Mouse (Mus musculus): ENCODE results near the gene Gm10273. TPM values are rescaled to one million over a fixed set of nuclear protein-coding genes. Genes with fewer than 3 reads are reported as not detected.

Gm10273 gene
- polyA plus RNA-seq, 1 experiment from 2014 or later = 3.4 TPM

GRCm38 (mm10) chr10:59364551-59364950 lies 30.9 kb upstream of the Gm10273 start:
- 89% methylated on average over 3 of the region's 3 CpGs for WGBS
- Histone ChIP-seq H3K9ac (ENCODE audit: low read depth, low read length) (no peak overlapping the region), H3K4me2 (replicated peaks; ENCODE audit: low read depth, low read length) (no peak overlapping the region), H3K36me3 (ENCODE audit: control insufficient read depth, insufficient read depth, low read length) (peaks cover 70% of the 10 kb centered on the region), H3K27ac (ENCODE audit: low read depth, low read length) (no peak overlapping the region), H3K4me1 (ENCODE audit: control insufficient read depth, insufficient read depth, low read length) (no peaks in the 10 kb centered on the region), H3K9me3 (ENCODE audit: control insufficient read depth, low read length) (no peaks in the 10 kb centered on the region), H3K4me3 (ENCODE audit: low read length) (no peak overlapping the region), H3K27me3 (ENCODE audit: control insufficient read depth, insufficient read depth, low read length) (no peaks in the 10 kb centered on the region)
- no peak for ATAC-seq (ENCODE audit: low FRiP score, low TSS enrichment)

GRCm38 (mm10) chr10:59365804-59366589 lies 29.4 kb upstream of the Gm10273 start:
- Histone ChIP-seq H3K36me3 (ENCODE audit: control insufficient read depth, insufficient read depth, low read length) (peaks cover 79% of the 10 kb centered on the region), H3K4me1 (ENCODE audit: control insufficient read depth, insufficient read depth, low read length) (no peaks in the 10 kb centered on the region), H3K4me2 (replicated peaks; ENCODE audit: low read depth, low read length) (no peak overlapping the region), H3K9me3 (ENCODE audit: control insufficient read depth, low read length) (no peaks in the 10 kb centered on the region), H3K4me3 (ENCODE audit: low read length) (no peak overlapping the region), H3K9ac (ENCODE audit: low read depth, low read length) (no peak overlapping the region), H3K27me3 (ENCODE audit: control insufficient read depth, insufficient read depth, low read length) (no peaks in the 10 kb centered on the region), H3K27ac (ENCODE audit: low read depth, low read length) (no peak overlapping the region)
- WGBS = 85% methylated on average over 5 of the region's 5 CpGs
- no peak for ATAC-seq (ENCODE audit: low FRiP score, low TSS enrichment)

- no peak overlapping the region for H3K27ac ChIP-seq (ENCODE audit: low read depth, low read length)
- 98% methylated on average over 4 of the region's 4 CpGs for WGBS
- no peak overlapping the region for H3K9ac ChIP-seq (ENCODE audit: low read depth, low read length)
- peaks cover 79% of the 10 kb centered on the region for H3K36me3 ChIP-seq (ENCODE audit: control insufficient read depth, insufficient read depth, low read length)
- H3K4me3 ChIP-seq (ENCODE audit: low read length) = no peak overlapping the region
- H3K27me3 ChIP-seq (ENCODE audit: control insufficient read depth, insufficient read depth, low read length) = no peaks in the 10 kb centered on the region
- no peak for ATAC-seq (ENCODE audit: low FRiP score, low TSS enrichment)
- no peaks in the 10 kb centered on the region for H3K4me1 ChIP-seq (ENCODE audit: control insufficient read depth, insufficient read depth, low read length)
- no peak overlapping the region for H3K4me2 ChIP-seq (replicated peaks; ENCODE audit: low read depth, low read length)
- H3K9me3 ChIP-seq (ENCODE audit: control insufficient read depth, low read length) = no peaks in the 10 kb centered on the region
Observed at GRCm38 (mm10) chr10:59366746-59367145, 28.7 kb upstream of the Gm10273 start.

- no peaks in the 10 kb centered on the region for H3K4me1 ChIP-seq (ENCODE audit: control insufficient read depth, insufficient read depth, low read length)
- H3K36me3 ChIP-seq (ENCODE audit: control insufficient read depth, insufficient read depth, low read length) = peaks cover 75% of the 10 kb centered on the region
- H3K9ac ChIP-seq (ENCODE audit: low read depth, low read length) = no peak overlapping the region
- ATAC-seq (ENCODE audit: low FRiP score, low TSS enrichment) = no peak
- no peaks in the 10 kb centered on the region for H3K27me3 ChIP-seq (ENCODE audit: control insufficient read depth, insufficient read depth, low read length)
- 81% methylated on average over 4 of the region's 4 CpGs for WGBS
- H3K4me2 ChIP-seq (replicated peaks; ENCODE audit: low read depth, low read length) = no peak overlapping the region
- H3K27ac ChIP-seq (ENCODE audit: low read depth, low read length) = no peak overlapping the region
- no peak overlapping the region for H3K4me3 ChIP-seq (ENCODE audit: low read length)
- H3K9me3 ChIP-seq (ENCODE audit: control insufficient read depth, low read length) = no peaks in the 10 kb centered on the region
Observed at GRCm38 (mm10) chr10:59367206-59367605, 28.2 kb upstream of the Gm10273 start.

GRCm38 (mm10) chr10:59368729-59369128 lies 26.7 kb upstream of the Gm10273 start:
- Histone ChIP-seq H3K36me3 (ENCODE audit: control insufficient read depth, insufficient read depth, low read length) (peaks cover 76% of the 10 kb centered on the region), H3K27me3 (ENCODE audit: control insufficient read depth, insufficient read depth, low read length) (no peaks in the 10 kb centered on the region), H3K27ac (ENCODE audit: low read depth, low read length) (no peak overlapping the region), H3K9ac (ENCODE audit: low read depth, low read length) (no peak overlapping the region), H3K4me3 (ENCODE audit: low read length) (no peak overlapping the region), H3K4me1 (ENCODE audit: control insufficient read depth, insufficient read depth, low read length) (no peaks in the 10 kb centered on the region), H3K4me2 (replicated peaks; ENCODE audit: low read depth, low read length) (no peak overlapping the region), H3K9me3 (ENCODE audit: control insufficient read depth, low read length) (no peaks in the 10 kb centered on the region)
- 89% methylated on average over 8 of the region's 8 CpGs for WGBS
- no peak for ATAC-seq (ENCODE audit: low FRiP score, low TSS enrichment)

GRCm38 (mm10) chr10:59369426-59369825 lies 26.0 kb upstream of the Gm10273 start:
- H3K36me3 ChIP-seq (ENCODE audit: control insufficient read depth, insufficient read depth, low read length) = peaks cover 76% of the 10 kb centered on the region

GRCm38 (mm10) chr10:59377906-59378305 lies 17.5 kb upstream of the Gm10273 start:
- WGBS = 88% methylated on average over 10 of the region's 10 CpGs

More at GRCm38 (mm10) chr10:59369426-59369825, 26.0 kb upstream of the Gm10273 start:
- Histone ChIP-seq H3K9me3 (ENCODE audit: control insufficient read depth, low read length) (no peaks in the 10 kb centered on the region), H3K4me3 (ENCODE audit: low read length) (no peak overlapping the region), H3K9ac (ENCODE audit: low read depth, low read length) (no peak overlapping the region), H3K27me3 (ENCODE audit: control insufficient read depth, insufficient read depth, low read length) (no peaks in the 10 kb centered on the region), H3K4me2 (replicated peaks; ENCODE audit: low read depth, low read length) (no peak overlapping the region), H3K27ac (ENCODE audit: low read depth, low read length) (no peak overlapping the region), H3K4me1 (ENCODE audit: control insufficient read depth, insufficient read depth, low read length) (no peaks in the 10 kb centered on the region)
- WGBS = 92% methylated on average over 9 of the region's 9 CpGs
- no peak for ATAC-seq (ENCODE audit: low FRiP score, low TSS enrichment)

GRCm38 (mm10) chr10:59378728-59379127 lies 16.7 kb upstream of the Gm10273 start:
- ATAC-seq (ENCODE audit: low FRiP score, low TSS enrichment) = no peak
- Histone ChIP-seq H3K4me3 (ENCODE audit: low read length) (no peak overlapping the region), H3K4me2 (replicated peaks; ENCODE audit: low read depth, low read length) (no peak overlapping the region), H3K9me3 (ENCODE audit: control insufficient read depth, low read length) (no peaks in the 10 kb centered on the region), H3K36me3 (ENCODE audit: control insufficient read depth, insufficient read depth, low read length) (peaks cover 8% of the 10 kb centered on the region; the same call in 1 of the 2 replicates), H3K9ac (ENCODE audit: low read depth, low read length) (no peak overlapping the region), H3K27me3 (ENCODE audit: control insufficient read depth, insufficient read depth, low read length) (no peaks in the 10 kb centered on the region), H3K27ac (ENCODE audit: low read depth, low read length) (no peak overlapping the region), H3K4me1 (ENCODE audit: control insufficient read depth, insufficient read depth, low read length) (no peaks in the 10 kb centered on the region)
- 87% methylated on average over 4 of the region's 4 CpGs for WGBS

More at GRCm38 (mm10) chr10:59377906-59378305, 17.5 kb upstream of the Gm10273 start:
- ATAC-seq (ENCODE audit: low FRiP score, low TSS enrichment) = no peak
- no peak overlapping the region for H3K4me3 ChIP-seq (ENCODE audit: low read length)
- H3K9me3 ChIP-seq (ENCODE audit: control insufficient read depth, low read length) = no peaks in the 10 kb centered on the region
- no peaks in the 10 kb centered on the region for H3K27me3 ChIP-seq (ENCODE audit: control insufficient read depth, insufficient read depth, low read length)
- H3K9ac ChIP-seq (ENCODE audit: low read depth, low read length) = no peak overlapping the region
- H3K36me3 ChIP-seq (ENCODE audit: control insufficient read depth, insufficient read depth, low read length) = peaks cover 15% of the 10 kb centered on the region; the same call in 1 of the 2 replicates
- no peaks in the 10 kb centered on the region for H3K4me1 ChIP-seq (ENCODE audit: control insufficient read depth, insufficient read depth, low read length)
- H3K4me2 ChIP-seq (replicated peaks; ENCODE audit: low read depth, low read length) = no peak overlapping the region
- no peak overlapping the region for H3K27ac ChIP-seq (ENCODE audit: low read depth, low read length)

GRCm38 (mm10) chr10:59379927-59380326 lies 15.5 kb upstream of the Gm10273 start:
- H3K27ac ChIP-seq (ENCODE audit: low read depth, low read length) = no peak overlapping the region
- H3K4me3 ChIP-seq (ENCODE audit: low read length) = no peak overlapping the region
- H3K9ac ChIP-seq (ENCODE audit: low read depth, low read length) = no peak overlapping the region
- ATAC-seq (ENCODE audit: low FRiP score, low TSS enrichment) = no peak
- no peaks in the 10 kb centered on the region for H3K4me1 ChIP-seq (ENCODE audit: control insufficient read depth, insufficient read depth, low read length)
- H3K36me3 ChIP-seq (ENCODE audit: control insufficient read depth, insufficient read depth, low read length) = no peaks in the 10 kb centered on the region
- no peaks in the 10 kb centered on the region for H3K9me3 ChIP-seq (ENCODE audit: control insufficient read depth, low read length)
- H3K27me3 ChIP-seq (ENCODE audit: control insufficient read depth, insufficient read depth, low read length) = no peaks in the 10 kb centered on the region
- 49% methylated on average over 3 of the region's 3 CpGs for WGBS
- no peak overlapping the region for H3K4me2 ChIP-seq (replicated peaks; ENCODE audit: low read depth, low read length)
